Mouse (Mus musculus): Measurements from ENCODE around the gene M1ap.

The M1ap gene

GRCm38 (mm10) chr6:83006114-83006513 is 59.4 kb downstream of the M1ap start:
- no peak for DNase-seq (ENCODE audit: low read depth in 1 of 2, low spot score in 2 of 2)

GRCm38 (mm10) chr6:83008659-83009058 is 62.0 kb downstream of the M1ap start:
- DNase-seq (ENCODE audit: low read depth in 1 of 2, low spot score in 2 of 2): no peak

GRCm38 (mm10) chr6:83010010-83010409 is 63.3 kb downstream of the M1ap start:
- DNase-seq (ENCODE audit: low read depth in 1 of 2, low spot score in 2 of 2): no peak

- no peak for DNase-seq (ENCODE audit: low read depth in 1 of 2, low spot score in 2 of 2)
These were observed 64.6 kb downstream of the M1ap start for GRCm38 (mm10) chr6:83011255-83011654.

GRCm38 (mm10) chr6:83011756-83012155 is 65.1 kb downstream of the M1ap start:
- DNase-seq (ENCODE audit: low read depth in 1 of 2, low spot score in 2 of 2): no peak

GRCm38 (mm10) chr6:83013444-83013843 is 66.7 kb downstream of the M1ap start:
- no peak for DNase-seq (ENCODE audit: low read depth in 1 of 2, low spot score in 2 of 2)

- no peak for DNase-seq (ENCODE audit: low read depth in 1 of 2, low spot score in 2 of 2)
These were observed 68.1 kb downstream of the M1ap start for GRCm38 (mm10) chr6:83014482-83015466.

GRCm38 (mm10) chr6:83015749-83016148 is 69.0 kb downstream of the M1ap start:
- no peak for DNase-seq (ENCODE audit: low read depth in 1 of 2, low spot score in 2 of 2)

GRCm38 (mm10) chr6:83017190-83017589 is 70.5 kb downstream of the M1ap start:
- no peak for DNase-seq (ENCODE audit: low read depth in 1 of 2, low spot score in 2 of 2)

GRCm38 (mm10) chr6:83019044-83019443 is 72.3 kb downstream of the M1ap start:
- no peak for DNase-seq (ENCODE audit: low read depth in 1 of 2, low spot score in 2 of 2)

GRCm38 (mm10) chr6:83020121-83020520 is 73.4 kb downstream of the M1ap start:
- DNase-seq (ENCODE audit: low read depth in 1 of 2, low spot score in 2 of 2): no peak

GRCm38 (mm10) chr6:83020836-83021593 is 74.3 kb downstream of the M1ap start:
- no peak for DNase-seq (ENCODE audit: low read depth in 1 of 2, low spot score in 2 of 2)

GRCm38 (mm10) chr6:83023008-83023407 is 76.3 kb downstream of the M1ap start:
- DNase-seq (ENCODE audit: low read depth in 1 of 2, low spot score in 2 of 2): no peak

- DNase-seq (ENCODE audit: low read depth in 1 of 2, low spot score in 2 of 2): no peak
These were observed 77.1 kb downstream of the M1ap start for GRCm38 (mm10) chr6:83023786-83024185.

- DNase-seq (ENCODE audit: low read depth in 1 of 2, low spot score in 2 of 2): no peak
These were observed 77.7 kb downstream of the M1ap start for GRCm38 (mm10) chr6:83024421-83024820.

- DNase-seq (ENCODE audit: low read depth in 1 of 2, low spot score in 2 of 2): no peak
These were observed 78.5 kb downstream of the M1ap start for GRCm38 (mm10) chr6:83025221-83025620.

GRCm38 (mm10) chr6:83027293-83027692 is 80.6 kb downstream of the M1ap start:
- DNase-seq (ENCODE audit: low read depth in 1 of 2, low spot score in 2 of 2): no peak

GRCm38 (mm10) chr6:83027706-83028105 is 81.0 kb downstream of the M1ap start:
- no peak for DNase-seq (ENCODE audit: low read depth in 1 of 2, low spot score in 2 of 2)

GRCm38 (mm10) chr6:83029777-83030176 is 83.1 kb downstream of the M1ap start:
- DNase-seq (ENCODE audit: low read depth in 1 of 2, low spot score in 2 of 2): no peak

- no peak for DNase-seq (ENCODE audit: low read depth in 1 of 2, low spot score in 2 of 2)
These were observed 84.4 kb downstream of the M1ap start for GRCm38 (mm10) chr6:83031111-83031510.

- no peak for DNase-seq (ENCODE audit: low read depth in 1 of 2, low spot score in 2 of 2)
These were observed 85.4 kb downstream of the M1ap start for GRCm38 (mm10) chr6:83031921-83032590.

All from monocyte, adult 2 months (primary cell).